Mouse (Mus musculus) liver, embryonic 16.5 days (tissue): ENCODE measurements around the gene Atp5mpl. TPM values are rescaled to one million over a fixed set of nuclear protein-coding genes. Genes with fewer than 3 reads are reported as not detected.

Experiments
- ATAC-seq: fragments of 200-750 bp; cut with Nextera tagmentation; 2 replicates; pipeline ENCODE4 v1.8.0; 2017; ENCODE audit warnings: low read depth, mild to moderate bottlenecking, moderate number of reproducible peaks, moderate library complexity
- H3K27ac ChIP-seq: fragments of 300-500 bp; sonication (generic); 2 replicates; pipeline ENCODE4 v1.5.1; 2014; ENCODE audit warnings: mild to moderate bottlenecking, low read length
- H3K27me3 ChIP-seq: fragments of 300-500 bp; sonication (generic); 2 replicates; pipeline ENCODE4 v1.6.1; 2014; ENCODE audit warnings: low read depth, low read length, mixed read lengths; ENCODE audit not compliant: control insufficient read depth, insufficient read depth
- H3K36me3 ChIP-seq: fragments of 300-500 bp; sonication (generic); 2 replicates; pipeline ENCODE4 v1.6.1; 2014; ENCODE audit warnings: mild to moderate bottlenecking; ENCODE audit not compliant: control insufficient read depth, insufficient read depth
- H3K4me1 ChIP-seq: fragments of 300-500 bp; sonication (generic); 2 replicates; pipeline ENCODE4 v1.6.1; 2014; ENCODE audit warnings: low read depth, low read length, mixed read lengths; ENCODE audit not compliant: control insufficient read depth
- H3K4me2 ChIP-seq: fragments of 300-500 bp; sonication (generic); 2 replicates; pipeline ENCODE4 v1.6.1; 2014; ENCODE audit warnings: low read depth, low read length, mixed read lengths
- H3K4me3 ChIP-seq: fragments of 300-500 bp; sonication (generic); 2 replicates; pipeline ENCODE4 v1.5.1; 2014; ENCODE audit warnings: low read depth, mild to moderate bottlenecking, low read length
- H3K9ac ChIP-seq: fragments of 300-500 bp; sonication (generic); 2 replicates; pipeline ENCODE4 v1.6.1; 2014; ENCODE audit warnings: low read depth, low read length
- H3K9me3 ChIP-seq: fragments of 300-500 bp; sonication (generic); replicated peaks from 2 replicates; pipeline ENCODE4 v1.6.1; 2016; ENCODE audit warnings: low read length; ENCODE audit not compliant: control insufficient read depth
- WGBS: fragments of 180-500 bp; shearing (Covaris S2); extraction: QIAGEN DNeasy Blood & Tissue Kit; methylation state at CpG from one replicate; pipeline ENCODE4 v1.1.7; 2014; ENCODE audit not compliant: insufficient replicate concordance; 5-methylcytosine and 5-hydroxymethylcytosine counted together
- polyA plus RNA-seq: library from polyadenylated mRNA; unstranded; fragments of >200 nt; fragmentation: Nextera tagmentation; extraction: Ambion mirVana; gene quantifications from 2 replicates; pipeline ENCODE4 v1.2.1, GENCODE M21; 2015

Atp5mpl gene
- polyA plus RNA-seq, 1 experiment from 2014 or later = 457 TPM

GRCm38 (mm10) chr12:111928411-111928966, 38.3 kb downstream of the Atp5mpl start:
- H3K9ac ChIP-seq = no peak overlapping the region
- peaks cover 5% of the 10 kb centered on the region for H3K4me1 ChIP-seq
- H3K27me3 ChIP-seq = no peaks in the 10 kb centered on the region
- no peak overlapping the region for H3K4me2 ChIP-seq
- no peak for ATAC-seq
- WGBS = 78% methylated on average over 18 of the region's 18 CpGs
- no peaks in the 10 kb centered on the region for H3K36me3 ChIP-seq
- H3K27ac ChIP-seq = no peak overlapping the region
- no peak overlapping the region for H3K4me3 ChIP-seq
- no peaks in the 10 kb centered on the region for H3K9me3 ChIP-seq

- H3K4me2 ChIP-seq = no peak overlapping the region
- ATAC-seq = no peak
- 53% methylated on average over 1 of the region's 1 CpGs for WGBS
- no peaks in the 10 kb centered on the region for H3K27me3 ChIP-seq
- no peak overlapping the region for H3K9ac ChIP-seq
- H3K36me3 ChIP-seq = no peaks in the 10 kb centered on the region
- peaks cover 11% of the 10 kb centered on the region for H3K4me1 ChIP-seq
- no peak overlapping the region for H3K27ac ChIP-seq
- no peaks in the 10 kb centered on the region for H3K9me3 ChIP-seq
- no peak overlapping the region for H3K4me3 ChIP-seq
Observed at GRCm38 (mm10) chr12:111927338-111927737, 39.4 kb downstream of the Atp5mpl start.

- H3K9ac ChIP-seq = no peak overlapping the region
- H3K9me3 ChIP-seq = no peaks in the 10 kb centered on the region
- peak; percentile 77 for ATAC-seq
- H3K27ac ChIP-seq = peak overlapping the region; percentile 63
- WGBS = 42% methylated on average over 6 of the region's 6 CpGs
- H3K36me3 ChIP-seq = no peaks in the 10 kb centered on the region
- H3K4me3 ChIP-seq = no peak overlapping the region
- peak overlapping the region; percentile 28 for H3K4me2 ChIP-seq
- H3K4me1 ChIP-seq = peaks cover 11% of the 10 kb centered on the region
- no peaks in the 10 kb centered on the region; the same call in 1 of the 2 replicates for H3K27me3 ChIP-seq
Observed at GRCm38 (mm10) chr12:111923117-111923516, 43.7 kb downstream of the Atp5mpl start.

- no peak for ATAC-seq
- H3K27me3 ChIP-seq = no peaks in the 10 kb centered on the region; the same call in 1 of the 2 replicates
- H3K9me3 ChIP-seq = no peaks in the 10 kb centered on the region
- no peak overlapping the region for H3K27ac ChIP-seq
- H3K4me3 ChIP-seq = no peak overlapping the region
- H3K9ac ChIP-seq = no peak overlapping the region
- WGBS = 25% methylated on average over 9 of the region's 9 CpGs
- peaks cover 11% of the 10 kb centered on the region for H3K4me1 ChIP-seq
- no peaks in the 10 kb centered on the region for H3K36me3 ChIP-seq
- H3K4me2 ChIP-seq = no peak overlapping the region
Observed at GRCm38 (mm10) chr12:111920046-111920445, 46.7 kb downstream of the Atp5mpl start.

DNA sequence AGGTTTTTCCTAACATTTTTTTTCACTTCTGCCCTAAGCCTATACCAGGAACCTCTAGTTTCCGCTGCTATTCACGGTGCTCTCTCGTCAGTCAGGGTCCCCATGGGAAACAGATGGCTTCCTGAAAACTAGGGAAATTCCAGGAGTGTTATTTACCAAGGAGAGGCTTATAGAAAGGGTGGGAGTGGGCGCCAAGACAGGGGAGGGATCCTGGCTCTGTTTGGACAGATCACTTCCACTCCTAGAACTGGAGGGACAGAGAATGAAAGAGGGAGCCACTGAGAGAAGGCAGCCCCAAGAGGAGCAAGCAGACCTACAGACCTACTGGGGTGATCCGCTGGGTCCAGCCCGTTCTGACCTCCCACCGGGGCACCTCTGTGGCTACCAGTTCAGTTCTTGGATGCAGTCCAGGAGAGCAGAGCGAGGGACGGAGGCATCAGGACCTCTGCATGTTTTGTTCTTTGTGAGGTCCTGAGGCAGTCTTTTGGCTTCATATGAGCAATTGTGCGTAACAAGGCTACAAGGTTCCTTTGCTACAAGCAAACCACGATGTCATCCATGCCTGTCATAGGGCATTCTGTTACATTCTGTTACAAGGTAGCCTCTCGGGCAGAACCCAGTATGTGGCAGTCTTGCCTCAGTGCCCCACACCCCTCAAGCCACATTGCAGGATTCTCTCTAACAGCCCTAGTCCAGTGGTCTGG, 50.1 kb downstream of the Atp5mpl start:
- ATAC-seq = no peak
- Histone ChIP-seq H3K27ac (no peak overlapping the region), H3K9ac (no peak overlapping the region)

DNA sequence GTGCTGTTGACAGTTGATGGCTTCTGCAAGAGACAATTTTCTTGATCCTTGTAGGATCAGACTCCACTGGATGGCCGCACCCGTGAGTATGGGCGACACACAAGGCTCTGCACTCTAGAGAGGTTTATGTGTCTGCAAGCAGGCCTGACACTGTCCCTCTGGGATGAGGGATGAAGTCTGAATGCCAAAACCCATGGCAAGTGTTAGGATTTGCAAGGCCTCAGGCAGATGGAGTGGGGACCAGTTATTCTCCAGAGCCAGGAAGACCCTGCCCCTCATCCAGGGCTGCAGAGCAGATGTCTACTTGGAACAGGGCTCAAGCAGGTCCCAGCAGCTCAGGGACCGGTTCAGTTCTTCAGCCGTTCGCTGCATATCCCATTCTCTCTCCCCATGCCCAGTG, 51.0 kb downstream of the Atp5mpl start:
- 77% methylated on average over 6 of the region's 6 CpGs for WGBS

More for the DNA sequence above, 50.1 kb downstream of the Atp5mpl start:
- no peaks in the 10 kb centered on the region; the same call in 1 of the 2 replicates for H3K4me1 ChIP-seq
- H3K27me3 ChIP-seq = no peaks in the 10 kb centered on the region; the same call in 1 of the 2 replicates
- H3K4me3 ChIP-seq = no peak overlapping the region
- H3K9me3 ChIP-seq = no peaks in the 10 kb centered on the region
- WGBS = 49% methylated on average over 12 of the region's 12 CpGs
- H3K36me3 ChIP-seq = no peaks in the 10 kb centered on the region
- no peak overlapping the region for H3K4me2 ChIP-seq

DNA sequence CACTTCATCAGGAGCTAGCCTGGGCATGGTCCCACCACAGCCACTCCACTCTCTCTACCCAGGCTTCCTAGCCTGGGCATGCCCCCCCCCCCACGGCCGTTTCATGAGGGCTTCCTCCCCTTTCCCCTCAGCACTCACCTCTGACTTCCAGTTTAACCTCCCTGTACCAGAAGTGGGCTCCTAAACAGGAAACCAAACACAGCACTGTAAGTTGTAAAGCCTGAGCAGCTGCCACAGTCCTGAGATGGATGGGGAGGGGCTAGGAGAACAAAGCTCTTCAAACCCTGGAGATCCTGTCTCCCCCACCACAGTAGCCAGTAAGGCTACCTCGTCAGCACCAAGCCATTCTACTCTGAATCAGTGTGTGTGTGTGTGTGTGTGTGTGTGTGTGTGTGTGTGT, 52.7 kb downstream of the Atp5mpl start:
- Histone ChIP-seq H3K27me3 (no peaks in the 10 kb centered on the region), H3K4me1 (peaks cover 2% of the 10 kb centered on the region; the same call in 1 of the 2 replicates), H3K9ac (no peak overlapping the region), H3K27ac (no peak overlapping the region), H3K9me3 (no peaks in the 10 kb centered on the region), H3K4me2 (no peak overlapping the region), H3K36me3 (no peaks in the 10 kb centered on the region), H3K4me3 (no peak overlapping the region)
- ATAC-seq = no peak
- 11% methylated on average over 3 of the region's 3 CpGs for WGBS

More for the DNA sequence above, 51.0 kb downstream of the Atp5mpl start:
- Histone ChIP-seq H3K27ac (no peak overlapping the region), H3K4me2 (no peak overlapping the region), H3K27me3 (no peaks in the 10 kb centered on the region; the same call in 1 of the 2 replicates), H3K4me3 (no peak overlapping the region), H3K9me3 (no peaks in the 10 kb centered on the region), H3K4me1 (no peaks in the 10 kb centered on the region; the same call in 1 of the 2 replicates), H3K9ac (no peak overlapping the region), H3K36me3 (no peaks in the 10 kb centered on the region)
- no peak for ATAC-seq

- no peak overlapping the region for H3K27ac ChIP-seq
- H3K4me1 ChIP-seq = peaks cover 10% of the 10 kb centered on the region
- H3K36me3 ChIP-seq = no peaks in the 10 kb centered on the region
- no peak overlapping the region for H3K9ac ChIP-seq
- H3K4me2 ChIP-seq = no peak overlapping the region
- no peak overlapping the region for H3K4me3 ChIP-seq
- WGBS = 68% methylated on average over 7 of the region's 7 CpGs
- no peak for ATAC-seq
- H3K27me3 ChIP-seq = no peaks in the 10 kb centered on the region
- no peaks in the 10 kb centered on the region for H3K9me3 ChIP-seq
Observed at GRCm38 (mm10) chr12:111912802-111913201, 54.0 kb downstream of the Atp5mpl start.

DNA sequence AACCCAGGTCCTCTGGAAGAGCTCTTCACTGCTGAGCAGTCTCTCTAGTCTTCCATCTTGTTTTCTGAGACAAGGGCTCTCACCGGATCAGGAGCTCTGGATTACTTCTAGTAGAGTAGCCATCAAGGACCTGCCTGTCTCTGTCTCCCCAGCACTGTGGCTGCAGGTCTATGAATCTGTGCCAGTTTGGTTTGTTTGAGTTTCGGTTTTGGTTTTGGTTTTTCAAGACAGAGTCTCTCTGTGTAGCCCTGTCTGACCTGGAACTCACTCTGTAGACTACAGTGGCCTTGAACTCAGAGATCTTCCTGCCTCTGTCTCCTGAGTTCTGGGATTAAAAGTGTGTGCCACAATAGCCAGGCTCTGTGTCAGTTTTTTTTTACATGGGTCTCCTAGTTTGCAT, 55.0 kb downstream of the Atp5mpl start:
- Histone ChIP-seq H3K27me3 (no peaks in the 10 kb centered on the region), H3K27ac (no peak overlapping the region), H3K9me3 (no peaks in the 10 kb centered on the region), H3K9ac (no peak overlapping the region), H3K4me2 (no peak overlapping the region), H3K36me3 (no peaks in the 10 kb centered on the region), H3K4me1 (peaks cover 15% of the 10 kb centered on the region), H3K4me3 (no peak overlapping the region)
- 82% methylated on average over 2 of the region's 2 CpGs for WGBS
- no peak for ATAC-seq
